Mouse (Mus musculus): Measurements from ENCODE around the gene Poll. TPM values are rescaled to one million over a fixed set of nuclear protein-coding genes. Genes with fewer than 3 reads are reported as not detected.

The Poll gene
- polyA plus RNA-seq, 1 experiment from 2014 or later = 17.0 TPM

GRCm38 (mm10) chr19:45529294-45529693 lies 31.0 kb downstream of the Poll start:
- Histone ChIP-seq H3K36me3 (peaks cover 55% of the 10 kb centered on the region), H3K4me2 (replicated peaks) (no peak overlapping the region), H3K4me1 (peaks cover 2% of the 10 kb centered on the region; the same call in 1 of the 2 replicates), H3K4me3 (no peak overlapping the region), H3K27ac (replicated peaks) (no peak overlapping the region), H3K9me3 (no peaks in the 10 kb centered on the region), H3K9ac (replicated peaks) (no peak overlapping the region), H3K27me3 (no peaks in the 10 kb centered on the region; the same call in 1 of the 2 replicates)
- no peak for ATAC-seq (ENCODE audit: low FRiP score, low read depth)
- 82% methylated on average over 5 of the region's 5 CpGs for WGBS

- 96% methylated on average over 10 of the region's 10 CpGs for WGBS
Observed at GRCm38 (mm10) chr19:45527931-45528534, 32.3 kb downstream of the Poll start.

GRCm38 (mm10) chr19:45527382-45527781 lies 32.9 kb downstream of the Poll start:
- Histone ChIP-seq H3K4me1 (no peaks in the 10 kb centered on the region), H3K4me3 (no peak overlapping the region), H3K9me3 (no peaks in the 10 kb centered on the region), H3K36me3 (peaks cover 66% of the 10 kb centered on the region), H3K4me2 (replicated peaks) (no peak overlapping the region), H3K9ac (replicated peaks) (no peak overlapping the region), H3K27ac (replicated peaks) (no peak overlapping the region), H3K27me3 (no peaks in the 10 kb centered on the region; the same call in 1 of the 2 replicates)
- no peak for ATAC-seq (ENCODE audit: low FRiP score, low read depth)
- WGBS = 93% methylated on average over 7 of the region's 7 CpGs

More at GRCm38 (mm10) chr19:45527931-45528534, 32.3 kb downstream of the Poll start:
- H3K36me3 ChIP-seq = peaks cover 64% of the 10 kb centered on the region
- H3K4me2 ChIP-seq (replicated peaks) = no peak overlapping the region
- no peaks in the 10 kb centered on the region for H3K9me3 ChIP-seq
- no peak overlapping the region for H3K27ac ChIP-seq (replicated peaks)
- no peak for ATAC-seq (ENCODE audit: low FRiP score, low read depth)
- H3K4me3 ChIP-seq = no peak overlapping the region
- no peaks in the 10 kb centered on the region for H3K4me1 ChIP-seq
- H3K27me3 ChIP-seq = no peaks in the 10 kb centered on the region; the same call in 1 of the 2 replicates
- no peak overlapping the region for H3K9ac ChIP-seq (replicated peaks)

GRCm38 (mm10) chr19:45516264-45516663 lies 44.1 kb downstream of the Poll start:
- H3K4me3 ChIP-seq = no peak overlapping the region
- H3K9me3 ChIP-seq = no peaks in the 10 kb centered on the region
- H3K4me1 ChIP-seq = no peaks in the 10 kb centered on the region
- no peak for ATAC-seq (ENCODE audit: low FRiP score, low read depth)
- no peak overlapping the region for H3K9ac ChIP-seq (replicated peaks)
- H3K27ac ChIP-seq (replicated peaks) = no peak overlapping the region
- peaks cover 67% of the 10 kb centered on the region for H3K36me3 ChIP-seq
- WGBS = 97% methylated on average over 12 of the region's 12 CpGs
- H3K4me2 ChIP-seq (replicated peaks) = no peak overlapping the region
- no peaks in the 10 kb centered on the region for H3K27me3 ChIP-seq

GRCm38 (mm10) chr19:45515341-45515740 lies 45.0 kb downstream of the Poll start:
- Histone ChIP-seq H3K27ac (replicated peaks) (no peak overlapping the region), H3K4me3 (no peak overlapping the region), H3K4me1 (no peaks in the 10 kb centered on the region), H3K27me3 (no peaks in the 10 kb centered on the region), H3K9ac (replicated peaks) (no peak overlapping the region), H3K4me2 (replicated peaks) (no peak overlapping the region), H3K9me3 (no peaks in the 10 kb centered on the region), H3K36me3 (peaks cover 58% of the 10 kb centered on the region)
- 91% methylated on average over 2 of the region's 2 CpGs for WGBS
- no peak for ATAC-seq (ENCODE audit: low FRiP score, low read depth)

- Histone ChIP-seq H3K4me1 (no peaks in the 10 kb centered on the region), H3K4me3 (no peak overlapping the region), H3K9ac (replicated peaks) (no peak overlapping the region), H3K27me3 (no peaks in the 10 kb centered on the region), H3K27ac (replicated peaks) (no peak overlapping the region), H3K9me3 (no peaks in the 10 kb centered on the region), H3K4me2 (replicated peaks) (no peak overlapping the region), H3K36me3 (peaks cover 30% of the 10 kb centered on the region)
- 80% methylated on average over 4 of the region's 4 CpGs for WGBS
- ATAC-seq (ENCODE audit: low FRiP score, low read depth) = no peak
Observed at GRCm38 (mm10) chr19:45511406-45511805, 48.9 kb downstream of the Poll start.

- no peaks in the 10 kb centered on the region for H3K9me3 ChIP-seq
- H3K4me3 ChIP-seq = no peak overlapping the region
- ATAC-seq (ENCODE audit: low FRiP score, low read depth) = no peak
- no peaks in the 10 kb centered on the region for H3K4me1 ChIP-seq
- no peak overlapping the region for H3K4me2 ChIP-seq (replicated peaks)
- 82% methylated on average over 3 of the region's 3 CpGs for WGBS
- H3K27me3 ChIP-seq = no peaks in the 10 kb centered on the region
- no peak overlapping the region for H3K9ac ChIP-seq (replicated peaks)
- H3K36me3 ChIP-seq = peaks cover 27% of the 10 kb centered on the region
- no peak overlapping the region for H3K27ac ChIP-seq (replicated peaks)
Observed at GRCm38 (mm10) chr19:45510680-45511079, 49.7 kb downstream of the Poll start.

- ATAC-seq (ENCODE audit: low FRiP score, low read depth) = no peak
- no peak overlapping the region for H3K4me2 ChIP-seq (replicated peaks)
- 83% methylated on average over 19 of the region's 19 CpGs for WGBS
- no peaks in the 10 kb centered on the region for H3K27me3 ChIP-seq
- H3K4me3 ChIP-seq = no peak overlapping the region
- H3K9ac ChIP-seq (replicated peaks) = no peak overlapping the region
- no peak overlapping the region for H3K27ac ChIP-seq (replicated peaks)
- H3K36me3 ChIP-seq = no peaks in the 10 kb centered on the region
- H3K9me3 ChIP-seq = no peaks in the 10 kb centered on the region
- no peaks in the 10 kb centered on the region for H3K4me1 ChIP-seq
Observed at GRCm38 (mm10) chr19:45507531-45507930, 52.8 kb downstream of the Poll start.

- Histone ChIP-seq H3K4me3 (no peak overlapping the region), H3K9me3 (no peaks in the 10 kb centered on the region), H3K4me2 (replicated peaks) (no peak overlapping the region), H3K4me1 (no peaks in the 10 kb centered on the region), H3K9ac (replicated peaks) (no peak overlapping the region), H3K27ac (replicated peaks) (no peak overlapping the region), H3K27me3 (no peaks in the 10 kb centered on the region), H3K36me3 (no peaks in the 10 kb centered on the region)
- 81% methylated on average over 7 of the region's 7 CpGs for WGBS
- ATAC-seq (ENCODE audit: low FRiP score, low read depth) = no peak
Observed at GRCm38 (mm10) chr19:45505446-45505845, 54.9 kb downstream of the Poll start.

Other genes starting within 250 kb of the Poll start
- gene Btrc, start 196.8 kb downstream of the Poll start, polyA plus RNA-seq (2016; fragmentation: Nextera tagmentation; extraction: Ambion mirVana) = 56.5 and 58.7 TPM in 2 replicates
- 41.4 and 41.9 TPM in 2 replicates for gene Gm17018, start 84 bp upstream of the Poll start, polyA plus RNA-seq (2016; fragmentation: Nextera tagmentation; extraction: Ambion mirVana)
- gene Fbxw4, start 99.8 kb upstream of the Poll start, polyA plus RNA-seq (2016; fragmentation: Nextera tagmentation; extraction: Ambion mirVana) = 4.2 and 5.9 TPM in 2 replicates
- 4.3 and 5.7 TPM in 2 replicates for gene Fgf8, start 182.4 kb upstream of the Poll start, polyA plus RNA-seq (2016; fragmentation: Nextera tagmentation; extraction: Ambion mirVana)
- gene Npm3, start 189.1 kb upstream of the Poll start, polyA plus RNA-seq (2016; fragmentation: Nextera tagmentation; extraction: Ambion mirVana) = 7.7 and 8.4 TPM in 2 replicates
- gene Mgea5, start 223.3 kb upstream of the Poll start, polyA plus RNA-seq (2016; fragmentation: Nextera tagmentation; extraction: Ambion mirVana) = 115 and 123 TPM in 2 replicates

All from midbrain, embryonic 12.5 days (tissue).